Mouse (Mus musculus) bone marrow, adult 2 months (tissue): ENCODE results near the gene Mlxip. TPM values are rescaled to one million over a fixed set of nuclear protein-coding genes. Genes with fewer than 3 reads are reported as not detected.
A peak's percentile ranks its signal among the peaks of the same experiment; 100 is the strongest.

Experiments
- H3K27ac ChIP-seq: fragments of 200-500 bp; 2 replicates; pipeline ENCODE4 v1.5.1; 2012; ENCODE audit warnings: low read depth, mild to moderate bottlenecking, control low read depth, inconsistent platforms, low read length; ENCODE audit not compliant: control insufficient read depth, poor library complexity, insufficient read depth
- H3K4me1 ChIP-seq: fragments of 200-500 bp; 2 replicates; pipeline ENCODE4 v1.6.1; 2011; ENCODE audit warnings: low read length; ENCODE audit not compliant: control insufficient read depth, insufficient read depth
- H3K4me3 ChIP-seq: fragments of 200-500 bp; replicated peaks from 2 replicates; pipeline ENCODE3; 2011; ENCODE audit warnings: mild to moderate bottlenecking, low read depth, low read length, control low read depth; ENCODE audit not compliant: control insufficient read depth
- CTCF ChIP-seq: fragments of 200-500 bp; IDR thresholded peaks from 2 replicates; pipeline ENCODE4 v1.5.1; 2011; ENCODE audit warnings: low read length, control low read depth; ENCODE audit not compliant: control insufficient read depth, insufficient read depth
- POLR2A ChIP-seq: fragments of 200-500 bp; IDR thresholded peaks from 2 replicates; pipeline ENCODE4 v1.6.1; 2011; ENCODE audit warnings: low read depth, mild to moderate bottlenecking, control low read depth, low read length, borderline replicate concordance; ENCODE audit not compliant: control insufficient read depth
- WGBS: fragments of 180-500 bp; shearing (Covaris S2); methylation state at CpG from one replicate; pipeline ENCODE4 v1.1.7; 2018; 5-methylcytosine and 5-hydroxymethylcytosine counted together
- polyA plus RNA-seq: library from polyadenylated mRNA; stranded (reverse); fragments of >200 nt; gene quantifications from 2 replicates; pipeline ENCODE4 v1.2.4, GENCODE M21; 2011; ENCODE audit warnings: low replicate concordance; ENCODE audit not compliant: missing spikeins, insufficient read depth, insufficient read length

Mlxip gene
- polyA plus RNA-seq, 1 experiment, result 51.4 TPM

DNA sequence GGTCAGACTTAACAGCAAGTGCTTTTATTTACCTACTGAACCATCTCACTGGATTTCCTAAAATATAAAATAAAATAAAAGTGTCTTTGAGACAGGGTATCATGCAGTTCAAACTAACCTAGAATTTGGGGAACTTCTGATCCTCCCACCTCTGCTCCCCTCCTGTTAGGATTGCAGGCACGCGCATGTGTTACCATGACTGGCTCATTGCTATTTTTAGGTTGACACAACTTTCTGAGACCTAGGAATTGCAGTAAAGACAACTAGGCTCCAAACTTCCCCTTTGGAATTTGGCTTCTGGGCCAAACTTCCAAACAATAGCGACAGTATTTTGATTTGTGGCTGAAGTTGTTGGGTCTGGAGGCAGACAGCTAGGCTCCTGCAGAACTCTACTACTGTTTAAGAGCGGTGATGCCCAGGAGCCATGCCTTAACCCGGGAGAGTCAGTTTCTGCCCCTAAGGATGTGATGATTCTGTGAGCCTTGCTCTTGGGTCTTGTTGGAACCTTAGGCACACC lies 754 bp upstream of the Mlxip start:
- Histone ChIP-seq H3K27ac (peak overlapping the region; percentile 87), H3K4me1 (peaks cover 3% of the 10 kb centered on the region; the same call in 1 of the 2 replicates), H3K4me3 (peak overlapping the region; percentile 68)
- 11% methylated on average over 5 of the region's 5 CpGs for WGBS
- TF ChIP-seq POLR2A, result no peak
- TF ChIP-seq CTCF, result no peak

DNA sequence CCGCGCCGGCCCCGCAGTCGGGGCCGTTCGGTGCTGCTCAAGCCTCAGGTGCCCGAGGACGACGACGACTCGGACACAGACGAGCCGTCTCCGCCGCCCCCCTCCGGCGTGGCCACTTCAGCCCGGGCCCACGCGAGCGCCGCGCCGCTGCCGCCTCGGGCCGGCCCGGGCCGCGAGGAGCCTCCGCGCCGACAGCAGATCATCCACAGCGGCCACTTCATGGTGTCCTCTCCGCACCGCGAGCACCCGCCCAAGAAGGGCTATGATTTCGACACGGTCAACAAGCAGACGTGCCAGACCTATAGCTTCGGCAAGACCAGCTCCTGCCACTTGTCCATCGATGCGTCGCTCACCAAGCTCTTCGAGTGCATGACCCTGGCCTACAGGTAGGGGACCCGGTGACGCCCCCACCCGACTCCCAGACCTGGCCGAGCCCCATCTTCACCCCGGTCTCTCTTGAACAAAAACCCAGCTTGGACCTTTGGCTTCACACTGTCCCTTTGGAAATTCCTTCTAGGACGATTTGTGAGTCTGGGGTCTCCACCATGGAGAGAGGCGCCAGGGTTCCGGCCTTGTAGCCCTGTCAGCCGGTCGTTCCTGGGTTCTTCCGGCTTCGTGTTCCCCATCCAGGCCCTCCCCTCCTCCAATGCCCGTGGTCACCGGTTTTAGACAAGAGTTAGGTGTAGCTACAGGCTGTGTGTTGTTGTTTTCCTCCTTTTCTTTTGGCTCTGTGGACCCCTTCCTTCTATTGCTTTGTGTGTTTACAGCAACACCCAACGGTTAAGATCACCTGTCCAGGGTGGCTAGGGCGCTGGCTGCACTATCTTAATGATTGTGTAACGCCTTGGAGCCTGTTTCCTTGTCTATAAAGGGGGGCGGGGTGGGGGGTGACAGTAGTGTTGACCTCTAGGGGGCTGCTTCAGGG lies 621 bp downstream of the Mlxip start:
- peaks cover 3% of the 10 kb centered on the region; the same call in 1 of the 2 replicates for H3K4me1 ChIP-seq
- WGBS, result under 1% methylated on average over 65 of the region's 65 CpGs
- TF ChIP-seq POLR2A, result no peak
- TF ChIP-seq CTCF, result no peak
- H3K27ac ChIP-seq, result peak overlapping the region; percentile 87
- H3K4me3 ChIP-seq, result peak overlapping the region; percentile 89

DNA sequence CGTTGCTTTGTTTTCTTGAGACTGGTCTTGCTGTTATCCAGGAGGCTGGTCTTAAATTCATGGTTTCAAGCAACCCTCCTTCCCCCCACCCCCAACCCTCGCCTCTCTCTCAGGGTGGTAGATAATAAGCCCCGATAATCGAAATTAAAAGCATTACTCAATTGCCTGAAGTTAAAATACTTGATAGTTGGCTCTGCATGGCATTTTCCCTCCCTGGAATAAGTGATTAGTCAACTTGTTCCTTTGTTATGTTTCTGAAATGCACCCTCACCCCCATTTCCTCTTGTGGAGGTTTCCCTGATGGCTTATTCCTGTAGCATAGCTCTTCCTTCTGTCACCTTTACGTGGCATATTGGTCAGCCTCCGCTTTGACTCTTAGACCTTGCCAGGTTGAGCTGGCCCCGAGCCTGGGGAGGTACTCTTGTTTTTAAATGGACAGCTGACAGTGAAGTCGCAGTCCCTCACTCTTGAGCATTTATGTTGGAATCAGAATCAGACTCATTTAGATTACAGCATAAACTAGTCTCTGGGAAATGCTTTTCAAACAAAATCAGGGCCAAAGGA lies 2.4 kb downstream of the Mlxip start:
- TF ChIP-seq CTCF, result no peak
- TF ChIP-seq POLR2A, result no peak
- WGBS, result 6% methylated on average over 8 of the region's 8 CpGs
- Histone ChIP-seq H3K27ac (peak overlapping the region; percentile 59), H3K4me3 (peak overlapping the region; percentile 65), H3K4me1 (peaks cover 3% of the 10 kb centered on the region; the same call in 1 of the 2 replicates)

DNA sequence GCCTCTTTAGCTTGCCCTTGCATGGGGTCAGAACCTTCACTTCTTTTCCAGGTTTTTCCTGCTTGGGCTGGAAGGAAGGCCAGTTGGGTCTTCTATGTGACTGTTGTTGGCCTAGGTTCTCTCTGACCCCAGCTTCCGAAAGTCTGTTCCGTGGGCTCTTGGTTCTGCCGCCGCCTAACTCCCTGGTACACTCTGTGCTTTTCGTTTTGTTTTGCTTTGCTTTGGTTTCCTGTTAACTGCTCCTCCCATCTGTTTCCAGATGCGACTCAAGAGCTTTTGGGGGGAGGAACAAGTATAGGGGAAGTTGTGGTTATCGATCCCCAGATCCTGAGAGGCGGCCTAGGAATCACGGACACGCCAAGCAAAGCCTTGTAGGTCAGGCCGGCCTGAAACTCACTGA lies 3.2 kb downstream of the Mlxip start:
- Histone ChIP-seq H3K4me1 (peaks cover 3% of the 10 kb centered on the region; the same call in 1 of the 2 replicates), H3K4me3 (peak overlapping the region; percentile 46), H3K27ac (peak overlapping the region; percentile 49)
- TF ChIP-seq POLR2A, result no peak
- TF ChIP-seq CTCF, result no peak
- 3% methylated on average over 11 of the region's 11 CpGs for WGBS

DNA sequence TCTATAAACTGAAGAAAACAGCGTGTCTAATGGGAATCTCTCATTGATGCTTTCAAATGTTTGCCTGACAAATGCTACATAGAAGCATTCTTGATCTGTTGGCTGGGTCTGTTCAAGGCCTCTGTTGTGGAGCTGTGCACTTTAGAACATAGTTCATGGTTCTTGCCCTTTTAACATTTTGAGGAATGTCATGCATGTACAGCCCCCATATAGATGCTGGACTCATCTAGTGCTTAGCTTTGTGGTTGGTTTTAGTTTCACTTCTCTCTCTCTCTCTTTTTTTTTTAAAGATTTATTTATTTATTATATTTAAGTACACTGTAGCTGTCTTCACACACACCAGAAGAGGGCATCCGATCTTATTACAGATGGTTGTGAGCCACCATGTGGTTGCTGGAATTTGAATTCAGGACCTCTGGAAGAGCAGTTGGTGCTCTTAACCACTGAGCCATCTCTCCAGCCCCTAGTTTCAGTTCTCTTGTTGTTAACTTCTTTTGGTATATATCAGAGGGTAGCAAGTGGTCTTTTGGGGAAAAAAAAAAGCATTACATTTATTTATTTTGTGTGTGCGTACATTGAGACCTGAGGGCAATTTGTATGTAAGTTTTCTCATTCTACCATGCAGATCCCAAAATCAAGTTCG lies 4.4 kb downstream of the Mlxip start:
- Histone ChIP-seq H3K4me1 (peaks cover 2% of the 10 kb centered on the region; the same call in 1 of the 2 replicates), H3K4me3 (no peak overlapping the region), H3K27ac (no peak overlapping the region)
- WGBS, result 51% methylated on average over 4 of the region's 4 CpGs
- TF ChIP-seq POLR2A (no peak), CTCF (no peak)

DNA sequence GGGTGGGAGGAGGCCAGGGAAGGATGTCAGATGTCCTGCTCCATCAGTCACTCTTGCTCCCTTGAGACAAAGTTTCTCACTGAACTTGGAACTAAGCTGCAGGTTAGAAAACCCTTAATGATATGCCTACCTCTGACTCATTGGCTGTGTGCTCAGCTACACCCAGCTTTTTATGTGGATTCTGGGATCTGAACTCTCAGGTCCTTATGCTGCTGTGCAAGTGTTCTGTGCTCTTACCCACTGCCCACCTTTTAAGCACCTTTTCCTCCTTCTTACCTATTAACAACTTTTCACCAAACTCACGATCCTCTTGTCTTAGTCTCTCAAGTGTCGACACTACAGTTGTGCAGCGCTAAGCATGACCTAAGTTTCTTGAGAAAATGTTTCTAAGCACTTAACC lies 9.9 kb downstream of the Mlxip start:
- H3K4me3 ChIP-seq, result no peak overlapping the region
- TF ChIP-seq POLR2A (no peak), CTCF (no peak)
- H3K4me1 ChIP-seq, result no peaks in the 10 kb centered on the region; the same call in 1 of the 2 replicates
- 88% methylated on average over 3 of the region's 3 CpGs for WGBS
- no peak overlapping the region for H3K27ac ChIP-seq

DNA sequence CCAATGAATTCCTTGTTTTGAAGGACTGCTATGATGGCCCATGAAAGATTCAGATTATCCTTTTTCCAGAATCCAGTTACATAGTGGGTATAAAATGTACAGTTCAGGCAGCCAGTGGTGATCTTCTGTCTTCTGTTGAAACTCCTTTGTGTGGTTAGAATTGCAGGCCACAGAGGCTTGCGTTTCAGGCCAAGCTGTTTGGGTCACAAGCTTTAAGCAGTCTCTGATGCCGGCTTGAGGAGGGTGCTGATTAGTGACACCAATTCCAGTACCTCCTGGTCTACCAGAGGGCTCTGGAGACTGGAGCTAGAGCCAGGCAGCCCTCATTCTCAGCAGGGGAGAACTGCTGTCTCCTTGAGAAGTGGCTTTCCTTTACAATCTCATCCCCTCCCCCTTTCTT lies 12.4 kb downstream of the Mlxip start:
- Histone ChIP-seq H3K4me1 (no peaks in the 10 kb centered on the region; the same call in 1 of the 2 replicates), H3K27ac (no peak overlapping the region)
- 19% methylated on average over 2 of the region's 2 CpGs for WGBS

DNA sequence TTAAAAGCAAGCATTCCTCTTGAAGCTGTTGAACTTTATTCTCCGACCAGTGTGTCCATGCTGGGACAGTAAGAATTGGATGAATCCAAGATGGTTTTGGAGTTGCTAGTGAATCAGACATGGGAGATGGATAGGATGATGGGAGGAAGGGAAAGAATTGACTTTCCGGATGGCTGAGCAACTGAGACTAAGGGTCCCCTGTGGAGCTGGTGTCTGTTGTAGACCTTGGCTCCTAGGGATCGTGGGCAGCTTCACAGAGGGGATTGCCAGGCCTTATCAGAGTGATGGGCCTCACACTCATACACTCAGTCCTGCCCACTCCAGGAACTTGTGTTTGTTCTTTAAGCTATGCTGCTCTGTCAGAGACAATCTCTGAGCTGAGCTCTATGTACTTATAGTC lies 13.6 kb downstream of the Mlxip start:
- WGBS, result 82% methylated on average over 3 of the region's 3 CpGs
- Histone ChIP-seq H3K27ac (no peak overlapping the region), H3K4me3 (no peak overlapping the region), H3K4me1 (no peaks in the 10 kb centered on the region; the same call in 1 of the 2 replicates)
- TF ChIP-seq CTCF (no peak), POLR2A (no peak)

More for the DNA sequence above, 12.4 kb downstream of the Mlxip start:
- no peak for TF ChIP-seq CTCF
- no peak for TF ChIP-seq POLR2A
- no peak overlapping the region for H3K4me3 ChIP-seq
